Mouse (Mus musculus): ENCODE measurements around the gene Krt33a.

The Krt33a gene

DNA sequence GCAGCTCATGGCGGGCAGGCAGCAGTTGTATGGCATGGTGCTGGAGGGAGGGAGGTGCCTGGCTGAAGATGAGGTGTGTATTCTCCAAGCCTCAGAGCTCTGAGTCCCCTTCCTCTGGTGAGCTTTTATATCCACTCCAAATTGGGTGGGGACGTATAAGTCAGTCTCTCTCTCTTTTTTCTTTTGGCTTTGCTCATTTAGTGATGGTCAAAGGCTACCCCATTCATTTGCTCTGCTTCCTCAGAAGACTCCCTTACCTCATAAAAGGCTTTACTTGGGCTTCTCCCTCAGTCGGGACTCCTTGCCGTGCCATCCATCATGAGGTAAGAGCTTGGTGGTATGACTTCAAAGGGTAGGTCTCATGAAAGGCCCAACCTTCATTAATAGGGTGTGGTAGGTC is at the start of gene Krt33a:
Gene Krt33a, minus strand, starts transcription at position 101 of the 400 bp plus-strand sequence.
- no peak for DNase-seq (ENCODE audit: low read depth)

DNA sequence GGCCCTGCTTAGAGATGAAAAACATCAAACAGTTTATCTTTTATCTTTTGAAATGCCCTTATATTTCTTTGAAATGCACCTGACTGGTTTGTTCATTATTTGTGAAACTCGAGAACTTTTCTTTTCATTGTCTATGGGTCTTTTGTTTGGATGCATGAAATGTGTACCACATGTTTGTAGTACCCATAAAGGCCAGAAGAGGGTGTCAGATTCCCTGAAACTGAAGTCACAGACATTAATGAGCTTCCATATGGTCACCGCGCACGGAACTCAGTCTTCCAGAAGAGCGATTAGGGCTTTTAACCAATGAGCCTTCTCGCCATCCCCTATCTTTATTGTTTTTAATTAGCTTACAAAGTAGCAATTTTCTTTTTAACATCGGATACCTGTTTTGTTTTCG is 42.9 kb upstream of the Krt33a start:
- DNase-seq (ENCODE audit: low read depth): no peak

GRCm38 (mm10) chr11:100055686-100056655 is 40.0 kb upstream of the Krt33a start:
- DNase-seq (ENCODE audit: low read depth): no peak

DNA sequence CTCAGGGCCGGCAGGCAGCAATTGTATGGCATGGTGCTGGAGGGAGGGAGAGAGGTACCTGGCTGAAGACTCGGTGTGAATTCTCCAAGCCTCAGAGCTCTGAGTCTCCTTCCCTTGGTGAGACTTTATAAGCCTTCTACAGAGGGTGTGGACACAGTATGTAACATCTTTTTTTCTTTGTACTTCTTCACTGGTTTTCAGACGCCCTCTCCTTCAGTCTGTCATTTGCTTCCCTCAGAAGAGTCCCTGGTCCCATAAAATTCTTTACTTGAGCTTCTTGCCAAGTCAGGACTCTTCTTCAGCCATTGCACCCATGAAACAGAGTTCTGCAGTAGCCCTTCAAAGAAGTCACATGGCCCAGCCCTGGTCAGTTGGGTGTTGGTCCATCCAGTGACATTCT is 34.4 kb upstream of the Krt33a start, which contains the start of gene Krt31:
Gene Krt31, minus strand, starts transcription at position 101 of the 400 bp plus-strand sequence.
- no peak for DNase-seq (ENCODE audit: low read depth)

- no peak for DNase-seq (ENCODE audit: low read depth)
Observed at GRCm38 (mm10) chr11:100047193-100047592, 31.2 kb upstream of the Krt33a start.

GRCm38 (mm10) chr11:100046303-100046866 is 30.4 kb upstream of the Krt33a start:
- DNase-seq (ENCODE audit: low read depth): no peak

- DNase-seq (ENCODE audit: low read depth): no peak
Observed at GRCm38 (mm10) chr11:100041454-100041853, 25.4 kb upstream of the Krt33a start, which contains the start of gene Krt34. TSS of gene Krt34 (minus strand) at chr11:100041554.

- DNase-seq (ENCODE audit: low read depth): no peak
Observed at GRCm38 (mm10) chr11:100029768-100030167, 13.8 kb upstream of the Krt33a start, which contains the start of gene Krt33b. TSS of gene Krt33b (minus strand) at chr11:100029868.

DNA sequence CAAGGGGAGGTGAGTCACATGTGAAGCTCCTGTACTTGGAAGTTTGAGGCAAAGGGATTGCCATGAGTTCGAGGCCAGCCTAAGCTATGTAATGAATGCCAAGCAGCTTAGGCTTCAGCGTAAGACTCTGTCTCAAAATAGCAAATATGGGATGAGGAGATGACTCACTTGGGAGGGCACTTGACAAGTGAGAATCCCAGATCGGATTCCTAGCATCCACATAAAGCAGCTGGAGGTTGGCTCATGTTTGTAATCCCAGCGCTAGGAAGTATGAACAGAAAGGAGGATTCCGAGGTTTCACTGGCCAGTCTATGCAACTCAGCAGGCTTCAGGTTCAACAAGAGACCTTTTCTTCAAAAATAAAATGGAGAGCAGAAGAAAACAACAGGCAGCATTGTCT is 5.4 kb upstream of the Krt33a start:
- DNase-seq (ENCODE audit: low read depth): no peak

GRCm38 (mm10) chr11:100019466-100019865 is 3.5 kb upstream of the Krt33a start:
- DNase-seq (ENCODE audit: low read depth): no peak

GRCm38 (mm10) chr11:100013691-100014171 is 2.3 kb downstream of the Krt33a start:
- DNase-seq (ENCODE audit: low read depth): no peak

DNA sequence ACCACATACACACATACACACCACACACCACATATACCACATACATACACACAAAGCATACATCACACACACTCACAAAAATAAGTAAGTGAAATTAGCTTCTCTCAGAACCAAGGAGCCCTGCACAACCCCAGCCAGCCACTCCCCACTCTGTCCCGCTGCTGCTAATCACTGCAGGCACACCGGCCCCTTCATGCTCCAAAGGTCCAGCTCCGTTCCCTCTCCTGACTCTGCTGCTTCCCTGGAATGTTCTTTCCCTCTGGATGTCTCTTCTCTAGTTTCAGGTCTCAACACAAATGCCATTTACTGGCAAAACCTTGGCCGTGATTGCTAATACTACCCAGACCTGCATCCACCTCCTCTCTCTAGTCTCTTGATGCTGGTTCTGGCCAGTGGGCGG is 5.3 kb downstream of the Krt33a start:
- DNase-seq (ENCODE audit: low read depth): no peak

- no peak for DNase-seq (ENCODE audit: low read depth)
Observed at GRCm38 (mm10) chr11:100008336-100008735, 7.7 kb downstream of the Krt33a start.

- DNase-seq (ENCODE audit: low read depth): no peak
Observed at GRCm38 (mm10) chr11:100006624-100007023, 9.4 kb downstream of the Krt33a start.

GRCm38 (mm10) chr11:100005905-100006304 is 10.1 kb downstream of the Krt33a start:
- no peak for DNase-seq (ENCODE audit: low read depth)

DNA sequence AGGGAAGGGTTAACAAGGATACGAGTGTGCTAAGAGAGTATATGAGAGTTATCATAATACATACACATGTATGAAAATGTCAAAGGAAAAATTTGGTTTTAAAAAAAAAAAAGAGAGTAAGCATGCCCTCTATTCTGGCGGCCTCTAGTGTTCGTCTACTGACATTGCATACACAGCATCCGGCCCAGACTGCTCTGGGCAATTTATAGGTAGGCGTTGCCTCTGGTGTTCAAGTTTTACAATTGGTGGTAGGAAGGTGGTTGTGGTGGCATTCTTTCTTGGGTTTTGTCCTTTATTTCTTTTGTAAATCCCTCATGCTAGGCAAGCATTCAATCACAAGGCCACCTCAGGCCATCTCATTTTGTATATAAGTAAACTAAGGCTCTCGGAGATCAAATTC is 11.2 kb downstream of the Krt33a start:
- DNase-seq (ENCODE audit: low read depth): peak; percentile 19

DNA sequence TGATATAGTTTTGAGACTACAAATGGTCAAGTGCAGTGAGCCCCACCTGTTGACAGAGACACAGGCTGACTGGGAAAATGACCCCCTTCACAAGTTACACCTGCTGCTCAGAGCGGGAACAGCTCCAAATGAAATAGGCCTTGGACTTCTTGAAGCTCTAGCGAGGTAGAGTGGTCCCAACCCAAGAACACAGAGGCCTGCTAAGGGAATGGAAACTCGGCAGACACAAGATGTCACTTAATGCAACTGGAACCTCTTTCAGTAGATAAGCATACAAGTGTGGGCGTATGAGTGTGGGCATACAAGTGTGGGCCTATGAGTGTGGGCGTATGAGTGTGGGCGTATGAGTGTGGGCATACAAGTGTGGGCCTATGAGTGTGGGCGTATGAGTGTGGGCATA is 16.9 kb downstream of the Krt33a start:
- no peak for DNase-seq (ENCODE audit: low read depth)

- DNase-seq (ENCODE audit: low read depth): no peak
Observed at GRCm38 (mm10) chr11:99994384-99994661, 21.7 kb downstream of the Krt33a start.

DNA sequence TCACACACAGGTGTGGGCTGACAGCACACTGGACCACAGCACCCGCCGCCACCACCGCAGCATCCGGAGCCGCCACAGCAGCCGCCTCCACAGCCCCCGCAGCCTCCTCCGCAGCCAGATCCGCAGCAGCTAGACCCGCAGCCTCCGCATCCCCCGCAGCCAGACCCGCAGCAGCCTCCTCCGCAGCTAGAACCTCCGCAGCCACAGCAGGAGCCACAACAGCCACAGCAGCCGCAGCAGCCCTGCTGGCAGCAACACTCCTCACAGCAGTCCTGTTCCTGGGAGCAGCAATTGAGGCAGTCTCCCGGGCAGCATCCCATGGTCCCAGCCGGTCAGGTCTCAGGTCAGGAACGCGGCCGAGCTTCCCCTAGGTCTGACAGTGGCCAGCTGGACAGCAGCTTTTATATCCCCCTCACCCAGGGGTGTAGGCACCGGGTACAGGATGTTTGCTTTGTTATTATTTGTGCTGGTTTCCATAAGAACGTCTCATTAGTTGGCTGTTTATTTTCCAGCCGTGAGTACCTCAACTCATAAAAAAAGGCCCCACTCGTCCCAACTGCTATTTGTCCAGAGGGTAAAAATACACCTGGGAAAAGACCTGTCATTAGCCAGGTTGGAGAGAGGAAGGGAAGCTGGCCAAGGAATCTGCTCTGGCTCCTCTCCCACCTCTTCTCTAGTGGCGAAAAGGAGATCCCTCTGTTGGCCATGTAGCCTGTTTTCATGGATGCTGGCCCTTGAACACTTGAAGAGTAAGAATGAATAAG is 22.2 kb downstream of the Krt33a start, which contains the start of gene Krtap17-1:
Gene Krtap17-1, minus strand, starts transcription at position 375 of the 764 bp plus-strand sequence.
- DNase-seq (ENCODE audit: low read depth): no peak

- no peak for DNase-seq (ENCODE audit: low read depth)
Observed at GRCm38 (mm10) chr11:99990571-99990970, 25.4 kb downstream of the Krt33a start.

GRCm38 (mm10) chr11:99989881-99990405 is 26.1 kb downstream of the Krt33a start:
- DNase-seq (ENCODE audit: low read depth): no peak

- no peak for DNase-seq (ENCODE audit: low read depth)
Observed at GRCm38 (mm10) chr11:99988530-99988929, 27.5 kb downstream of the Krt33a start.

Data from fibroblast of lung, adult 2 months (primary cell).